Mouse (Mus musculus): ENCODE results near the gene Shf.
"Not testable (repeated sequence)": the region's sequence is repeated elsewhere in the genome, so short reads cannot be mapped to it uniquely, and the experiment has no call there.

The Shf gene

GRCm38 (mm10) chr2:122368995-122369739, at the start of gene Shf:
TSS of gene Shf (minus strand) at chr2:122369162.
- peak; percentile 90 to 91 for DNase-seq

- no peak for DNase-seq
These were observed 40.0 kb upstream of the Shf start for GRCm38 (mm10) chr2:122408928-122409327.

GRCm38 (mm10) chr2:122407607-122408006, 38.6 kb upstream of the Shf start:
- no peak for DNase-seq

GRCm38 (mm10) chr2:122396150-122396549, 27.2 kb upstream of the Shf start:
- DNase-seq = no peak

GRCm38 (mm10) chr2:122387135-122387534, 18.2 kb upstream of the Shf start:
- DNase-seq = not testable (repeated sequence)

GRCm38 (mm10) chr2:122385095-122385494, 16.1 kb upstream of the Shf start:
- DNase-seq = no peak

- no peak for DNase-seq
These were observed 13.2 kb upstream of the Shf start for GRCm38 (mm10) chr2:122382121-122382520.

- no peak for DNase-seq
These were observed 12.6 kb upstream of the Shf start for GRCm38 (mm10) chr2:122381329-122382103.

- DNase-seq = peak; percentile 43 to 56
These were observed 11.9 kb upstream of the Shf start for GRCm38 (mm10) chr2:122380768-122381311.

GRCm38 (mm10) chr2:122379292-122379650, 10.3 kb upstream of the Shf start:
- no peak for DNase-seq

- no peak for DNase-seq
These were observed 9.7 kb upstream of the Shf start for GRCm38 (mm10) chr2:122378421-122379291.

- DNase-seq = peak; percentile 73 to 78
These were observed 8.8 kb upstream of the Shf start for GRCm38 (mm10) chr2:122377751-122378246.

GRCm38 (mm10) chr2:122377215-122377674, 8.3 kb upstream of the Shf start:
- peak; percentile 95 to 97 for DNase-seq

GRCm38 (mm10) chr2:122376041-122376561, 7.1 kb upstream of the Shf start:
- peak; percentile 50 to 61 for DNase-seq

- DNase-seq = peak; percentile 87 to 92
These were observed 6.5 kb upstream of the Shf start for GRCm38 (mm10) chr2:122375391-122375991.

- DNase-seq = no peak
These were observed 5.8 kb upstream of the Shf start for GRCm38 (mm10) chr2:122374666-122375331.

GRCm38 (mm10) chr2:122374012-122374411, 5.0 kb upstream of the Shf start:
- DNase-seq = no peak

- DNase-seq = no peak
These were observed 3.6 kb upstream of the Shf start for GRCm38 (mm10) chr2:122372541-122372940.

- no peak for DNase-seq
These were observed 3.1 kb upstream of the Shf start for GRCm38 (mm10) chr2:122372067-122372466.

- no peak for DNase-seq
These were observed 1.3 kb upstream of the Shf start for GRCm38 (mm10) chr2:122370101-122370750.
